Mouse (Mus musculus): ENCODE measurements around the gene Slc2a2. TPM values are rescaled to one million over a fixed set of nuclear protein-coding genes. Genes with fewer than 3 reads are reported as not detected.

Gene Slc2a2
- polyA plus RNA-seq, 2 experiments, result 7.6 to 24.4 TPM

DNA sequence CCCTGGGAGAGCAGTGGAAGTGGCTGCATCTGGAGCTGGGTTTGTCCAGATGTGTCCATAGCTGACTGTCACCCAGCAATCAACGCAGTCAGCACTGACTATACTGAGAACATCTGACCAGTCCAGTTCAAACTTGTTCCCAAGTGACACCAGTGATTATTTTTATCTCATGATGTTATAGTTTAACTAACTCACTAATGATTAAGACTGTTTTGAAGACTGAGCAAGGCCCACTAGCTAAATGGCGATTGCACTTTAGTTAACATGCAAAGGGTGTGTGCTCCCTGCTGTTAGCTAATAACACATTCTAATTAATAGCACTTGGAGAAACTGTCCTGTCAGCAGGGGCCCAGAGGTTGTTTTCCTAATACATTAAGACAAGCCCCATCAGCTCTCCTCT lies 39.3 kb downstream of the Slc2a2 start:
- Histone ChIP-seq H3K9ac (replicated peaks) (no peak overlapping the region), H3K9me3 (ENCODE audit: control insufficient read depth, low read length) (no peaks in the 10 kb centered on the region), H3K27ac (no peak overlapping the region), H3K4me1 (replicated peaks; ENCODE audit: control insufficient read depth in 2 of 2, insufficient read depth in 2 of 2, low read length in 1 of 2) (0 out of 4 replicates have a peak, but pooled peaks cover 0 to 2% of the 10 kb centered on the region in 2 experiments), H3K4me2 (ENCODE audit: low read depth) (no peak overlapping the region), H3K4me3 (ENCODE audit: insufficient read depth in 1 of 2, low read depth in 2 of 2, low read length in 2 of 2) (no peak overlapping the region), H3K27me3 (ENCODE audit: control insufficient read depth, insufficient read depth, low read length) (no peaks in the 10 kb centered on the region), H3K36me3 (replicated peaks; ENCODE audit: control insufficient read depth, insufficient read depth, low read depth) (no peaks in the 10 kb centered on the region)
- no peak for DNase-seq (ENCODE audit: low read depth in 3 of 3, low spot score in 3 of 3)
- ATAC-seq (ENCODE audit: insufficient read depth), result 0 out of 2 replicates have a peak, but pooled peaks have one; percentile 35
- TF ChIP-seq EP300 (IDR thresholded peaks at IDR 0.05; ENCODE audit: low read depth), result no peak
- TF ChIP-seq CTCF (IDR thresholded peaks at IDR 0.05; ENCODE audit: low read depth), result no peak
- WGBS (ENCODE audit: insufficient replicate concordance), result 52% methylated on average over 2 of the region's 2 CpGs

DNA sequence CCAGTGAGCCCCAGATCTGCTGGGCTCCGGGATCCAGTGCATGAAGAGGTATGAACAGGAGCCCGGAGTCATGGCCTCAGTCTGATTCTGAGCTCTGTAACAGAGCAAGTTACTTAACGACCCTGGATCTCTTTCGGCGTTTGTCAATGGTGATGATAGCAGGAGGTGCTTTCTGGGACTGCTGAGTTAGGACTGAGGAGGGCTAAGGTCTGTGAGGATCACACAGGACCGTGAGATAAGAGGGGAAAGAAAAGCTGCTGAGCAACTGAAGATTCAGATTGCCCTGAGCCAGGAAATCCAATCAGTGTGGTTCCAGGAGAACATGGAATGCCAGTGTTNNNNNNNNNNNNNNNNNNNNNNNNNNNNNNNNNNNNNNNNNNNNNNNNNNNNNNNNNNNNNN lies 42.6 kb downstream of the Slc2a2 start:
- WGBS (ENCODE audit: insufficient replicate concordance), result 38% methylated on average over 6 of the region's 6 CpGs
- no peak overlapping the region for H3K27ac ChIP-seq

DNA sequence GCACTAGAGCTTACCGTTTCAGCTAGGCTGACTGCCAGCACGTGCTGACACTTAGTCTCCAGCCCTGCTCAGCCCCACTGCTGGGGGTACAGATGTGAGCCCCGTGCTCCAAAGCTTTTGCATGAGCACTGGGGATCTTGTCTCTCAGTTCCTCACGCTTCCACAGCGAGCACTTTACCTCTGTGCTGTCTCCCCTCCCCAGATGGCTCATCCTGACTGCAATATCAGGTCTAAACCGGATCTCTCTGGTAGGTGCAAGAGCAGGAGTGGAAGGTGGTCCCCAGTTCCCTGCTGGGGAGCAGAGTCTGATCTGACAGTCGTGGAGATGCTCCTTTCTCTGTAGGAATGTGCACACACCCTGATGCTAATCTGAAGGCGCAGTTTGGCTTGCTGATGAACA lies 45.5 kb downstream of the Slc2a2 start:
- H3K4me2 ChIP-seq (ENCODE audit: low read depth), result no peak overlapping the region
- 0 out of 4 replicates have a peak, but pooled peaks cover 0 to 2% of the 10 kb centered on the region in 2 experiments for H3K4me1 ChIP-seq (replicated peaks; ENCODE audit: control insufficient read depth in 2 of 2, insufficient read depth in 2 of 2, low read length in 1 of 2)
- H3K9me3 ChIP-seq (ENCODE audit: control insufficient read depth, low read length), result no peaks in the 10 kb centered on the region
- DNase-seq (ENCODE audit: low read depth in 3 of 3, low spot score in 3 of 3), result no peak
- no peak overlapping the region for H3K4me3 ChIP-seq (ENCODE audit: insufficient read depth in 1 of 2, low read depth in 2 of 2, low read length in 2 of 2)
- 42% methylated on average over 8 of the region's 8 CpGs for WGBS (ENCODE audit: insufficient replicate concordance)
- no peak overlapping the region for H3K27ac ChIP-seq
- TF ChIP-seq CTCF (IDR thresholded peaks at IDR 0.05; ENCODE audit: low read depth), result no peak
- no peak for TF ChIP-seq EP300 (IDR thresholded peaks at IDR 0.05; ENCODE audit: low read depth)
- no peaks in the 10 kb centered on the region for H3K27me3 ChIP-seq (ENCODE audit: control insufficient read depth, insufficient read depth, low read length)
- no peak overlapping the region for H3K9ac ChIP-seq (replicated peaks)
- no peak for ATAC-seq (ENCODE audit: insufficient read depth)
- no peaks in the 10 kb centered on the region for H3K36me3 ChIP-seq (replicated peaks; ENCODE audit: control insufficient read depth, insufficient read depth, low read depth)

More for the DNA sequence above, 42.6 kb downstream of the Slc2a2 start:
- Histone ChIP-seq H3K27me3 (ENCODE audit: control insufficient read depth, insufficient read depth, low read length) (no peaks in the 10 kb centered on the region), H3K4me2 (ENCODE audit: low read depth) (no peak overlapping the region), H3K36me3 (replicated peaks; ENCODE audit: control insufficient read depth, insufficient read depth, low read depth) (no peaks in the 10 kb centered on the region), H3K4me3 (ENCODE audit: insufficient read depth in 1 of 2, low read depth in 2 of 2, low read length in 2 of 2) (no peak overlapping the region), H3K4me1 (replicated peaks; ENCODE audit: control insufficient read depth in 2 of 2, insufficient read depth in 2 of 2, low read length in 1 of 2) (0 out of 4 replicates have a peak, but pooled peaks cover 0 to 2% of the 10 kb centered on the region in 2 experiments), H3K9ac (replicated peaks) (no peak overlapping the region), H3K9me3 (ENCODE audit: control insufficient read depth, low read length) (no peaks in the 10 kb centered on the region)
- no peak for TF ChIP-seq EP300 (IDR thresholded peaks at IDR 0.05; ENCODE audit: low read depth)
- no peak for TF ChIP-seq CTCF (IDR thresholded peaks at IDR 0.05; ENCODE audit: low read depth)
- DNase-seq (ENCODE audit: low read depth in 3 of 3, low spot score in 3 of 3) (no peak), ATAC-seq (ENCODE audit: insufficient read depth) (no peak)

DNA sequence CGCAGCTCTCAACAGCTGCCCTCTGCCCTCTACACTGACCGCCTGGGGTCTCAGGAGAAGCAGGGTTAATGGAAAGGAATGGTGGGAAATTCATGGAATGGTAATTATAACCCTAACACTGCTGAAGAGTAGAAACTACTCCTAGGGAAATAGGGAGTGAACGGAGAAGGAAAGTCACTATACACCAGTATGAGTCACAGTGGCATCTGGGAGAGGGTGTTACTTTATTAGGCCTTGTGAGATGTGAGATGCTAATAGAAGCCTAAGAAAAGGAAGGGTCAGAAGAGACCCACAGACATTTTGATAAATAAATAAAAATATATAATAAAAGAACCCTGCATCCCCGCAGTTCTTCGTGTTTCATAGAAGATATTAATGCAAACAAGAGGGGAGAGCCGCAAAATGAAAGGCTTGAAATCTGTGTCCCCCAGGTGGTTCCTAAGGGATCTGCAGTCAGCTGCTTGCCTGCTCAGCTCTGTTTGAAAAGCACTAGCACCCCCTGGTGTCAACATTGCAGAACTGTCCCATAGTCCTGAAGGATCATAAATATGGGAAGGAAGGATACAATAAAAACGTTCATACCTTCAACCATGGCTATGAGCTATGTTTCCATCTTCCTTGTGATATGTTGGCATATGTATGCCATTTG lies 48.3 kb downstream of the Slc2a2 start:
- ATAC-seq (ENCODE audit: insufficient read depth) (peak; percentile 56; the same call in 1 of the 2 replicates), DNase-seq (ENCODE audit: low read depth in 3 of 3, low spot score in 3 of 3) (peak; percentile 62 to 68 (median 63))
- Histone ChIP-seq H3K4me3 (ENCODE audit: insufficient read depth in 1 of 2, low read depth in 2 of 2, low read length in 2 of 2) (no peak overlapping the region), H3K4me1 (replicated peaks; ENCODE audit: control insufficient read depth in 2 of 2, insufficient read depth in 2 of 2, low read length in 1 of 2) (no peaks in the 10 kb centered on the region), H3K27me3 (ENCODE audit: control insufficient read depth, insufficient read depth, low read length) (no peaks in the 10 kb centered on the region), H3K27ac (no peak overlapping the region), H3K9me3 (ENCODE audit: control insufficient read depth, low read length) (no peaks in the 10 kb centered on the region), H3K4me2 (ENCODE audit: low read depth) (no peak overlapping the region), H3K9ac (replicated peaks) (no peak overlapping the region), H3K36me3 (replicated peaks; ENCODE audit: control insufficient read depth, insufficient read depth, low read depth) (no peaks in the 10 kb centered on the region)
- TF ChIP-seq CTCF (IDR thresholded peaks at IDR 0.05; ENCODE audit: low read depth) (peak; percentile 96), EP300 (IDR thresholded peaks at IDR 0.05; ENCODE audit: low read depth) (no peak)
- WGBS (ENCODE audit: insufficient replicate concordance), result 26% methylated on average over 7 of the region's 7 CpGs

DNA sequence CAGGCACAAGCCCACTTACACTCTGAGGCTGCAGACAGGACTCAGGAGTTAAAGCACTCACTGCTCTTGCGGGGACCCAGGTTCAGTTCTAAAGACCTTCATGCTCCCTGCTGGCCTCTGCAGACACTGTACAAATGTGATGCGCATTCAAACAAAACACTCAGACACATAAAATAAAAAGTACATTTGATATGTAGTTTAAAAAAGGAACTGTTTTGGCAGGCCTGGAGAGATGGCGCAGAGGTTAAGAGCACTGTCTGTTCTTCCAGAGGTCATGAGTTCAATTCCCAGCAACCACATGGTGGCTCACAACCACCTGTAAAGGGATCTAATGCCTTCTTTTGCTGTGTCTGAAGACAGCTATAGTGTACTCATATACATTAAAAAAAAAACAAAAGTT lies 50.4 kb downstream of the Slc2a2 start:
- WGBS (ENCODE audit: insufficient replicate concordance), result 80% methylated on average over 3 of the region's 3 CpGs

More for the DNA sequence above, 50.4 kb downstream of the Slc2a2 start:
- H3K36me3 ChIP-seq (replicated peaks; ENCODE audit: control insufficient read depth, insufficient read depth, low read depth), result no peaks in the 10 kb centered on the region
- no peak overlapping the region for H3K27ac ChIP-seq
- no peak overlapping the region for H3K9ac ChIP-seq (replicated peaks)
- H3K4me1 ChIP-seq (replicated peaks; ENCODE audit: control insufficient read depth in 2 of 2, insufficient read depth in 2 of 2, low read length in 1 of 2), result no peaks in the 10 kb centered on the region
- H3K9me3 ChIP-seq (ENCODE audit: control insufficient read depth, low read length), result no peaks in the 10 kb centered on the region
- H3K4me2 ChIP-seq (ENCODE audit: low read depth), result no peak overlapping the region
- ATAC-seq (ENCODE audit: insufficient read depth) (no peak), DNase-seq (ENCODE audit: low read depth in 3 of 3, low spot score in 3 of 3) (no peak)
- TF ChIP-seq EP300 (IDR thresholded peaks at IDR 0.05; ENCODE audit: low read depth), result no peak
- no peak for TF ChIP-seq CTCF (IDR thresholded peaks at IDR 0.05; ENCODE audit: low read depth)
- no peak overlapping the region for H3K4me3 ChIP-seq (ENCODE audit: insufficient read depth in 1 of 2, low read depth in 2 of 2, low read length in 2 of 2)
- no peaks in the 10 kb centered on the region for H3K27me3 ChIP-seq (ENCODE audit: control insufficient read depth, insufficient read depth, low read length)

All from liver, embryonic 14.5 days (tissue).